Mouse (Mus musculus) testis, adult 2 months (tissue): ENCODE measurements at regions not wholly inside any gene's neighbourhood (a gene's known extent, or its start where the extent isn't known, plus 50 kb on each side); places are given as distances from the start of the nearest gene placed in this dataset.

Source experiments
- CTCF ChIP-seq: fragments of 200-500 bp; IDR thresholded peaks from 2 replicates; pipeline ENCODE4 v1.5.1; 2012; ENCODE audit warnings: low read depth, mild to moderate bottlenecking, inconsistent platforms, low read length, moderate library complexity; ENCODE audit not compliant: control insufficient read depth, insufficient read depth, insufficient replicate concordance
- POLR2A ChIP-seq: fragments of 200-500 bp; IDR thresholded peaks from 2 replicates; pipeline ENCODE4 v1.6.1; 2012; ENCODE audit warnings: low read depth, mild to moderate bottlenecking, inconsistent platforms, low read length, moderate library complexity; ENCODE audit not compliant: control insufficient read depth

DNA sequence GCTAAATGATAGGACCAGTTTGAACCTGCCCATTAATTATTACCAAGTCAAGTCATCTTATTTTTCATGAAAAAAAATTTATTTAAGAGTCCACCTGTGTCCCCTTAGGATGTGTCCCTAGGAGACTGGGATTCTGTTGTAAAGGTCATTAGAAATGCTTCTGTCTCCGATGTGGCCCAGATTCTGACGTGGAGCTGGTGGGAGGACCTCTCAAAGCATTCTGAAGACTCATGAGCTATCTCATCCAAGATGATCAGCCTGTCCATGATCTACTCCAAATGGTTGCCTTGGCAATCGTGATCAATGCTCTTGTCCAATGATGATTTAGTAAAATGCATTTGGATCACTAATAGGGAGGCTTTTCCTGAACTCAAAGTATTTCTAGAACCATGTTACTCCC, 163.4 kb upstream of the Gm5148 start:
- no peak for TF ChIP-seq CTCF
- TF ChIP-seq POLR2A = no peak
